In genomic region chr15:62274818-62275217, GRCm38 (mm10) we compare ENCODE assay signal across 27 mouse cellular contexts.
"Had no signal": no experiment of that assay in that cellular context is flagged by ENCODE, and none has a peak within 500 bp of the region (broad histone marks: within the 10 kb centered on the region; RNA-seq: fewer than 3 reads in every experiment).

No protein-coding gene starts in this region.

- DNase-seq: cerebellum, adult 8-10 months; cerebellum, adult 9-10 months; cerebellum, adult 9-11 months; cerebellum, postnatal 10 days; cerebellum, postnatal 14 days; cerebellum, postnatal 25 days; cerebellum, postnatal 36 days; embryo, embryonic 11 days; forebrain, postnatal 0 days; gastrocnemius, adult 2 months; gastrocnemius, postnatal 10 days; gastrocnemius, postnatal 14 days; gastrocnemius, postnatal 25 days; gastrocnemius, postnatal 36 days; heart, adult 18-20 months; heart, adult 2 months had no signal

- H3K4me3 ChIP-seq: embryonic facial prominence, embryonic 10.5 days; embryonic facial prominence, embryonic 12.5 days; embryonic facial prominence, embryonic 13.5 days; embryonic facial prominence, embryonic 15.5 days; erythroblast, embryonic 14.5 days; forebrain, embryonic 10.5 days; forebrain, embryonic 12.5 days; forebrain, embryonic 13.5 days; forebrain, embryonic 15.5 days; gastrocnemius, adult 2 months; heart, adult 2 months had no signal

- H3K27ac ChIP-seq: embryonic facial prominence, embryonic 10.5 days; embryonic facial prominence, embryonic 12.5 days; embryonic facial prominence, embryonic 13.5 days; embryonic facial prominence, embryonic 15.5 days; forebrain, embryonic 10.5 days; forebrain, embryonic 12.5 days; forebrain, embryonic 13.5 days; forebrain, embryonic 15.5 days; gastrocnemius, adult 2 months; heart, adult 2 months had no signal

- H3K4me1 ChIP-seq: embryonic facial prominence, embryonic 10.5 days; embryonic facial prominence, embryonic 12.5 days; embryonic facial prominence, embryonic 13.5 days; embryonic facial prominence, embryonic 15.5 days; forebrain, embryonic 10.5 days; forebrain, embryonic 12.5 days; forebrain, embryonic 13.5 days; forebrain, embryonic 15.5 days had no signal

- H3K36me3 ChIP-seq: embryonic facial prominence, embryonic 10.5 days; embryonic facial prominence, embryonic 12.5 days; embryonic facial prominence, embryonic 13.5 days; embryonic facial prominence, embryonic 15.5 days; forebrain, embryonic 10.5 days; forebrain, embryonic 12.5 days; forebrain, embryonic 15.5 days had no signal

- H3K9me3 ChIP-seq: embryonic facial prominence, embryonic 10.5 days; embryonic facial prominence, embryonic 12.5 days; embryonic facial prominence, embryonic 13.5 days; embryonic facial prominence, embryonic 15.5 days; forebrain, embryonic 12.5 days; forebrain, embryonic 13.5 days; forebrain, embryonic 15.5 days had no signal

- ATAC-seq: forebrain, embryonic 13.5 days; forebrain, embryonic 14.5 days; forebrain, embryonic 15.5 days; forebrain, embryonic 16.5 days; forebrain, postnatal 0 days had no signal

- H3K9ac ChIP-seq: embryonic facial prominence, embryonic 12.5 days; embryonic facial prominence, embryonic 13.5 days; embryonic facial prominence, embryonic 15.5 days; forebrain, embryonic 12.5 days; forebrain, embryonic 13.5 days; forebrain, embryonic 15.5 days; forebrain, postnatal 0 days had no signal

- H3K4me2 ChIP-seq: embryonic facial prominence, embryonic 12.5 days; embryonic facial prominence, embryonic 13.5 days; embryonic facial prominence, embryonic 15.5 days; forebrain, embryonic 12.5 days; forebrain, embryonic 13.5 days; forebrain, embryonic 15.5 days had no signal

- H3K27me3 ChIP-seq: embryonic facial prominence, embryonic 12.5 days; embryonic facial prominence, embryonic 13.5 days; embryonic facial prominence, embryonic 15.5 days; forebrain, embryonic 12.5 days; forebrain, embryonic 13.5 days; forebrain, embryonic 15.5 days had no signal
